Mouse (Mus musculus) heart, postnatal 4 days (tissue): ENCODE data around the gene Ptgir. TPM values are rescaled to one million over a fixed set of nuclear protein-coding genes. Genes with fewer than 3 reads are reported as not detected.
"Not testable (repeated sequence)": the region's sequence is repeated elsewhere in the genome, so short reads cannot be mapped to it uniquely, and the experiment has no call there.

Experiments
- DNase-seq: peaks from one replicate; pipeline ENCODE4 v3.0.0; 2021
- total RNA-seq, 2 experiments: library from RNA; stranded (reverse); gene quantifications; 2 replicates each; pipeline ENCODE4 v1.2.3; 2021

Gene Ptgir
- total RNA-seq, 2 experiments from 2014 or later, result 1.9 to 2.7 TPM

- peak; percentile 86 for DNase-seq
Observed at GRCm38 (mm10) chr7:16944061-16944807, 37.9 kb downstream of the Ptgir start, which contains the start of gene Pnmal2. TSS of gene Pnmal2 (plus strand) at chr7:16944682.

- DNase-seq, result peak; percentile 31
Observed at GRCm38 (mm10) chr7:16944808-16945315, 38.6 kb downstream of the Ptgir start.

- peak; percentile 24 for DNase-seq
Observed at GRCm38 (mm10) chr7:16945419-16945818, 39.1 kb downstream of the Ptgir start.

GRCm38 (mm10) chr7:16946441-16947348 is 40.4 kb downstream of the Ptgir start:
- peak; percentile 40 for DNase-seq

GRCm38 (mm10) chr7:16947349-16947895 is 41.1 kb downstream of the Ptgir start:
- DNase-seq, result peak; percentile 38

GRCm38 (mm10) chr7:16947959-16948361 is 41.7 kb downstream of the Ptgir start:
- peak; percentile 74 for DNase-seq

GRCm38 (mm10) chr7:16948923-16949458 is 42.7 kb downstream of the Ptgir start:
- no peak for DNase-seq

- DNase-seq, result peak; percentile 86
Observed at GRCm38 (mm10) chr7:16949908-16950841, 43.9 kb downstream of the Ptgir start.

- peak; percentile 91 for DNase-seq
Observed at GRCm38 (mm10) chr7:16950861-16951635, 44.8 kb downstream of the Ptgir start.

GRCm38 (mm10) chr7:16953776-16954175 is 47.5 kb downstream of the Ptgir start:
- not testable (repeated sequence) for DNase-seq

GRCm38 (mm10) chr7:16955712-16956111 is 49.4 kb downstream of the Ptgir start:
- no peak for DNase-seq

GRCm38 (mm10) chr7:16956410-16957265 is 50.3 kb downstream of the Ptgir start:
- DNase-seq, result no peak

- DNase-seq, result peak; percentile 41
Observed at GRCm38 (mm10) chr7:16959539-16960187, 53.4 kb downstream of the Ptgir start, which contains the start of gene Pnmal1. TSS of gene Pnmal1 (plus strand) at chr7:16959679.

Other genes starting within 250 kb of the Ptgir start
- under 1 TPM; 0.38 to 0.64 TPM for gene Ceacam15, start 230.8 kb upstream of the Ptgir start, total RNA-seq
- not detected for gene Ceacam9, start 184.6 kb upstream of the Ptgir start, total RNA-seq
- gene Ap2s1, start 168.1 kb upstream of the Ptgir start, total RNA-seq, result 100 to 1,000 TPM; 127 to 129 TPM
- 10 to 100 TPM; 28.4 to 28.7 TPM for gene Slc1a5, start 125.2 kb upstream of the Ptgir start, total RNA-seq
- gene Strn4, start 90.6 kb upstream of the Ptgir start, total RNA-seq, result 10 to 100 TPM; 87.0 to 99.9 TPM
- 10 to 100 TPM; 45.0 to 49.2 TPM for gene Fkrp, start 89.8 kb upstream of the Ptgir start, total RNA-seq
- 10 to 100 TPM; 23.0 to 23.4 TPM for gene Prkd2, start 63.6 kb upstream of the Ptgir start, total RNA-seq
- gene Dact3, start 31.2 kb upstream of the Ptgir start, total RNA-seq, result 10 to 100 TPM; 45.2 to 48.6 TPM
- gene Gng8, start 14.7 kb upstream of the Ptgir start, total RNA-seq, result 1 to 10 TPM; 1.4 to 1.8 TPM
- 100 to 1,000 TPM; 309 to 310 TPM for gene Calm3, start 17.6 kb downstream of the Ptgir start, total RNA-seq
- 1 to 10 TPM; 6.3 to 7.3 TPM for gene Pnmal2, start 38.2 kb downstream of the Ptgir start, total RNA-seq
- gene Pnmal1, start 53.2 kb downstream of the Ptgir start, total RNA-seq, result not detected
- gene Gm42372, start 76.6 kb downstream of the Ptgir start, total RNA-seq, result under 1 TPM in 1 of 2 experiments, not detected in 1; 0.05 TPM
- gene Ccdc8, start 86.2 kb downstream of the Ptgir start, total RNA-seq, result 10 to 100 TPM; 22.0 to 24.5 TPM
- 100 to 1,000 TPM; 109 TPM for gene Ppp5c, start 121.4 kb downstream of the Ptgir start, total RNA-seq
- gene Hif3a, start 155.9 kb downstream of the Ptgir start, total RNA-seq, result 1 to 10 TPM; 3.1 to 3.8 TPM
- gene Psg16, start 167.6 kb downstream of the Ptgir start, total RNA-seq, result under 1 TPM; 0.10 to 0.20 TPM
- not detected for gene Ceacam3, start 243.8 kb downstream of the Ptgir start, total RNA-seq